Mouse (Mus musculus) liver, adult 2 months (tissue): ENCODE measurements around the gene Tapbp.

Experiments used
- CTCF ChIP-seq: fragments of 200-500 bp; IDR thresholded peaks from 2 replicates; pipeline ENCODE4 v1.5.1; 2011; ENCODE audit warnings: low read depth, low read length, control low read depth
- POLR2A ChIP-seq: fragments of 200-500 bp; IDR thresholded peaks from 2 replicates; pipeline ENCODE4 v1.6.1; 2011; ENCODE audit warnings: low read length, control low read depth; ENCODE audit not compliant: insufficient read depth; ENCODE audit errors: extremely low read depth

GRCm38 (mm10) chr17:33931947-33932346 is 16.2 kb downstream of the Tapbp start:
- TF ChIP-seq CTCF (no peak), POLR2A (no peak)
